Mouse (Mus musculus): ENCODE measurements around the gene Spib. TPM values are rescaled to one million over a fixed set of nuclear protein-coding genes. Genes with fewer than 3 reads are reported as not detected.

Spib gene
- polyA plus RNA-seq, 1 experiment from 2014 or later = not detected

DNA sequence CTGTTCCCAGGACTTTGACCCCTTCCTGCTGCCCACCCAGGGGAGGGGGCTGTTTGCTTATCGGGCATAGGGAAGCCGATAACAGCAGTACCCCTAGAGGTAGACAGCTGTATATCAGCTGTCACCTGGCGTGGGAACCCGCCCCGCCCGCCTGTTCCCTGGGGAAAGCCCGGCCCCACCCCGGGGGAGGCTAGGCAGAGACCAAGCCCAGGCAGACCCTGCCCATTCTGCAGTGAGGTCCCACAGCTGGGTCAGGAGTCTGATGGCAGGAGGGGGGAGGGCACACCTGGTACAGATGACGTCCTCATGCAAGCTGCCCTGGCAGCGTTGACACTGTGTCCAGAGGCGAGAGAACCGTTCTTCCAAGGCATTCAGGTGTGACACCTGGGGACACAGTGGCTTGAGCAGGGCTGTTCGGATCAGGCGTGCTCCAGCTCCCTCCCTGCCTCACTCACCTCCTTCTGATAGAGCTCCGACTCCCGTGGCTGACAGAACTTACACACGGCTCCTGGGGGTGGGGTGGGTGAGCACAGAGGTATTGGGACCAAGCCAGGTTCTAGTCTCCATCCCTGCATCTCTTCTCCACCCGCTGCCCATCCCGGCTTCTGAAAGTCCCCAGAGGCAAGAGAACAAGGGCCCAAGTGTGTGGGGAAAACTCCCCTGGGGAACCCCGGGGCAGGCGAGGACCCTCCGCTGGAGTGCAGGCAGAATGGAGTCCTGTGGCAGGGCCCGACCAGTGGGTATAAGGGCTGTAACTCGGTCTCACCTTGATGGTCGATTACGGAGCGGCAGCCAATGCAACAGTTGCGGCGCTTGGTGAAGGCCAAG lies 1.3 kb upstream of the Spib start:
- peaks cover 48% of the 10 kb centered on the region for H3K36me3 ChIP-seq
- H3K4me3 ChIP-seq = no peak overlapping the region
- ATAC-seq (ENCODE audit: low FRiP score) = no peak
- no peak overlapping the region for H3K27ac ChIP-seq
- 86% methylated on average over 29 of the region's 29 CpGs for WGBS
- no peaks in the 10 kb centered on the region for H3K9me3 ChIP-seq
- H3K27me3 ChIP-seq = peaks cover 22% of the 10 kb centered on the region
- no peak overlapping the region for H3K4me2 ChIP-seq
- H3K9ac ChIP-seq = no peak overlapping the region
- peaks cover 2% of the 10 kb centered on the region for H3K4me1 ChIP-seq (replicated peaks)

DNA sequence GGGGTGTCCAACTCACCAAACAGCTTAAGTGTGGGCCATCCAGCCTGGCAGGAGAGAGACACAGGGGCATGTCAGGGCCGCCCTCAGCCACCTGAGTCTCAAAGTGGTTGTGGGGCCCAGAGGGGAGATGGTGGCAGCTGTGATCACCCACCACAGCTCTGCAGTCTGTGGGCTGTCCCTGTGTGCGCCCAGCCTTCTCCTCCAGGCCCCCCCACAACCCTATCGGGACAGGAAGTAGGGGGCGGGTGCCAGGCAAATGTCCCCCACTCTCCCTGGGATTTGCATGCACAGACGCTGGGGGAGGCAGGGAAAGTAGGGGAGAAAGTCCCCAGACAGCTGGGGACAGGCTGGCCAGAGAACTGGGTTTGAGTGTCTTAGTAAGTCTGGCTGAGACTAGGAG lies 664 bp downstream of the Spib start:
- Histone ChIP-seq H3K4me2 (no peak overlapping the region), H3K4me3 (no peak overlapping the region), H3K9ac (no peak overlapping the region; the same call in 1 of the 2 replicates), H3K4me1 (replicated peaks) (peaks cover 9% of the 10 kb centered on the region), H3K9me3 (no peaks in the 10 kb centered on the region), H3K27ac (no peak overlapping the region), H3K36me3 (peaks cover 30% of the 10 kb centered on the region), H3K27me3 (peaks cover 38% of the 10 kb centered on the region)
- no peak for ATAC-seq (ENCODE audit: low FRiP score)
- WGBS = 68% methylated on average over 4 of the region's 5 CpGs

DNA sequence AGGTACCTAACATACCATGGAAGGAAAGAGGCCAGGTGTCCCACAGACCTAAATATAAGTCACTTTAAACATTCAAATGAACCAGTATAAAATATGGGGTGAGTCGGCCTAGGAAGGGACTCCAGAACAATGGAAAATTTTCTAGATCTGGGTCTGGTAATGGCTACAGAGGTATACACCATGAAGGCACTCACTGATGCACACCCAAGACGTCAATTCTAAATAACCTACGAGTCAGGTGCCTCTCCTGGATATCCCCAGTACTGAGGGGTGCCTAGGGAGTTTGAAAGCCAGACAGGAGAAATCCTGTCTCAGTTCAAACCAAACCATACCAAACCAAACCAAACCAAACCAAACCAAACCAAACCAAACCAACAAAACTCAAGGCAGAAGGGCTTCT lies 1.4 kb downstream of the Spib start:
- Histone ChIP-seq H3K27ac (no peak overlapping the region), H3K4me2 (no peak overlapping the region), H3K9ac (no peak overlapping the region), H3K36me3 (peaks cover 24% of the 10 kb centered on the region), H3K27me3 (peaks cover 45% of the 10 kb centered on the region), H3K4me1 (replicated peaks) (peaks cover 9% of the 10 kb centered on the region), H3K9me3 (no peaks in the 10 kb centered on the region), H3K4me3 (no peak overlapping the region)
- ATAC-seq (ENCODE audit: low FRiP score) = no peak
- 86% methylated on average over 3 of the region's 3 CpGs for WGBS

DNA sequence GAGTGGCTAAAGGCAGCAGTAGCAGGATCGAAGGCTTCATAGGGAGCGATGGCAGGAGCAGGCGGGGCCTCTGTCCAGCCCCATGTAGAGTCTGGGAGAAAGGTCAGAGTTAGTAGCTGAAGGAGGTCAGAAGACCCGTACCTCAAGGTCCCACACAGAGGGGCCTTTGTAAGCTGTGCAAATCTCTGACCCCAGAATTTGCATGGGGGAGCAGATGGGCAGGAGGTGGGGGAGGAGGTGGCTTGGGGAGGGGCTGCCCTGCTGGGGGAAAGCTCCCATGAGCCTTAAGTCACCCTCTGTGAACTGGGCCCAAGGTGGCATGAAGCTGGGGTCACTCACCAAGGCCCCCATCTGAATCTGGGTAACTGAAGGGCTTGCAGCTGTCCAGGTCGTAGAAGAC lies 2.4 kb downstream of the Spib start:
- Histone ChIP-seq H3K9me3 (no peaks in the 10 kb centered on the region), H3K4me1 (replicated peaks) (peaks cover 15% of the 10 kb centered on the region), H3K27me3 (peaks cover 55% of the 10 kb centered on the region), H3K9ac (no peak overlapping the region), H3K36me3 (peaks cover 14% of the 10 kb centered on the region), H3K4me2 (no peak overlapping the region), H3K4me3 (no peak overlapping the region), H3K27ac (no peak overlapping the region)
- 60% methylated on average over 5 of the region's 5 CpGs for WGBS
- ATAC-seq (ENCODE audit: low FRiP score) = no peak

DNA sequence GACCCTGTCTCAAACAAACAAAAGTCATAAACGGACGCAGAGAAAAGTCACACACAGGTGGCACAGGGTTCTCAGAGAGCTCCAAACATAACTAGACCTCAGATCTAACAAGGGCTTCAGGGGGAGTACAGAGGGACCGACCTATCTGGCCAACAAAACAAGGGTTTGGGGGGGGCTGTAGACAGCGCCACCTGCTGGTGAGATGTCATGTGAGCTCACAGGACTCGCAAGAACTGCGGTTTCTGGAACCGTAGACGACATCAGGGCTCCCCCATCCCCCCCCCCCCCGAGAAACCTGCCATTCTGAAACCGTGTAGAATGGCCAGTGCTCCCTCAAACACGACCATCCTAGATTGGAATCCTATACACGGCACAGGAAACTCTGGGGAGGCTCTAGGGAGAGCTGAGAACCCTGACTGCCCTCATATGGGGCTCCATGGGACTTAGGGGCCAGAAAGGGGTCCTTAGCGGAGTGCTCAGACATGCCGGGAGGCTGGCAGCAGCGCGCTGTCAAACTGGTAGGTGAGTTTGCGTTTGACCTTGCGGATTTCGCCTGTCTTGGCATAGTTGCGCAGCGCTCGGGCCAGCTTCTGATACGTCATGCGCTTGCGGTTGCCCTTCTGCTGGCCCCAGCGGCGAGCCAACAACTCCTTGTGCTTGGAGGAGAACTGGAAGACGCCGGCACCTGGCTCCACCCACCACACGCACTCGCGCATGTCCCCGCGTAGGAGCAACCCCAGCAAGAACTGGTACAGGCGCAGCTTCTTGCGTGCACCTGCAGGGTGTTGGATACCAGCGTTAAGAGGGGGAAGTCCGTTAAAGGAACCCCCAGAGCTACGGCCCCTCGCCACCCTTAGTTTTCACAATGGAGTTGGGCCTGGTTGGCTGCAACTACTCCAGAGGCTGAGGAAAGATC lies 4.1 kb downstream of the Spib start:
- Histone ChIP-seq H3K4me3 (peak overlapping the region; percentile 38), H3K36me3 (no peaks in the 10 kb centered on the region; the same call in 1 of the 2 replicates), H3K9me3 (no peaks in the 10 kb centered on the region), H3K27ac (no peak overlapping the region), H3K4me2 (peak overlapping the region; percentile 72), H3K9ac (peak overlapping the region; percentile 70), H3K27me3 (peaks cover 73% of the 10 kb centered on the region), H3K4me1 (replicated peaks) (peaks cover 16% of the 10 kb centered on the region)
- 6% methylated on average over 40 of the region's 40 CpGs for WGBS
- ATAC-seq (ENCODE audit: low FRiP score) = peak; percentile 30; the same call in 1 of the 2 replicates

DNA sequence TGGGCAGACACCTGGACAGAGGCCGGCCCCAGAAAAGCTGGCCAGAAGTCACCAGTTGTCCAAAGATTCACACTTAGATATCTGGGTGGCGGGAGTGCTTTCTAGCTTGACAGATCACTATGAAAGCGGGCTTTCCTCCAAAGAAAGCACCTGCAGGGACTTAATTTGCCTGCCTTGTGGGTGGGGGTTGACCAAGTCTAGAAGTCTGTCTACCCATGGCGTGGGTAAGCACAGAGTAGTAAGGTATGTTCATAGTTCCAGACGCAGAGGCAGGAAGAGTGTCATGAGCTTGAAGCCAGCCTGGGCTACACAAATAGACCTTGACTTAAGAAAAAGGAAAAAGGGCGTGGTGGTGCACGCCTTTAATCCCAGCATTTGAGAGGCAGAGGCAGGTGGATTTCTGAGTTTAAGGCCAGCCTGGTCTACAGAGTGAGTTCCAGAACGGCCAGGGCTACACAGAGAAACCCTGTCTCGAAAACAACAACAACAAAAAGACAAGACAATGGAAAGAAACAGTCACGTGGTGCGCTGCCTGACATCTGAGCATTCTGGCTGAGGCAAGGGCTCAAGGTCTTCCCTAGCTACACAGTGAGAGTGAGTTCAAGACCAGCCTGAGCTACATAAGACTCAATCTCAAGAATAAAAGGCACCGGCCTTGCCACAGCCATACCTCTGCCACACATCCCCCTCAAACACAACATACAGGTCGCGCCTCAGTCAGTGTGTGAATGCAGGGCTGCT lies 5.3 kb downstream of the Spib start:
- H3K4me3 ChIP-seq = no peak overlapping the region
- H3K27ac ChIP-seq = no peak overlapping the region
- H3K27me3 ChIP-seq = peaks cover 84% of the 10 kb centered on the region
- H3K9me3 ChIP-seq = no peaks in the 10 kb centered on the region
- ATAC-seq (ENCODE audit: low FRiP score) = no peak
- H3K4me2 ChIP-seq = no peak overlapping the region
- no peaks in the 10 kb centered on the region for H3K36me3 ChIP-seq
- WGBS = 90% methylated on average over 14 of the region's 14 CpGs
- no peak overlapping the region for H3K9ac ChIP-seq
- H3K4me1 ChIP-seq (replicated peaks) = peaks cover 19% of the 10 kb centered on the region

DNA sequence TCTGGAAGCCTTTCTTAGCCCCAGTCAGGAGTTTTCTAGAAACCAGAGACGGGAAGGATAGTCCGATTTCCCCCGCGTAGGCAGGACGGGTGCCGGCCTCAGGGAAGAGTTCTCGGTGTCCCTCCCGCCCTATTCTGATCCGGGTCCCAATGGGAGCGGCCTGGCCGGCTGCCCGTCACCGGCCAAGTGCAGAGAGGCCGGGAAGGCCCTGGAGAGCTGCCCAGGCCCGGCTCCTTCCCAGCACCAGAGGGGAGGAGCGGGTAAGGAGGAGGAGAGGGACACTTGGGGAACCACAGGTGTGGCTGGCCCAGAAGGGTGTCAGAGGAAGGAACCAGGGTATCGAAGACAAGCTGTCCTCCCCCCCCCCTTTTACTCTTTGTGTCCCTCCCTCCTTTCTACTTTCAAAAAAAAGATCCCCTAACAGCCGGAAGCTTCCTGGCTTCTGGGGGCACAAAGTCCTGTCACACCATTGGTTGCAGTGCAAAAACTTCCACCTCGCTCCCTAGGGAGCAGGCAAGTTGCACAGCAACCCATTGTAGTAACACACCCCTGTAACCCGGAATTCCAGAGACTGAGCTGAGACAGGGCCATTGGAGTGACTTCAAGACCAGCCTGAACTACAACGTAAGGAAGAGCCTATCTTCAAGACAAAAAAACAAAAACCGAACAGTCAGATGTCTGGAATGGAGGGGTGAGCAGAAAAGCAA lies 6.6 kb downstream of the Spib start:
- WGBS = 13% methylated on average over 22 of the region's 22 CpGs
- Histone ChIP-seq H3K36me3 (no peaks in the 10 kb centered on the region), H3K27ac (no peak overlapping the region), H3K4me2 (peak overlapping the region; percentile 31), H3K4me3 (no peak overlapping the region), H3K27me3 (peaks cover 95% of the 10 kb centered on the region), H3K4me1 (replicated peaks) (peaks cover 21% of the 10 kb centered on the region), H3K9me3 (no peaks in the 10 kb centered on the region), H3K9ac (peak overlapping the region; percentile 35; the same call in 1 of the 2 replicates)
- ATAC-seq (ENCODE audit: low FRiP score) = no peak

DNA sequence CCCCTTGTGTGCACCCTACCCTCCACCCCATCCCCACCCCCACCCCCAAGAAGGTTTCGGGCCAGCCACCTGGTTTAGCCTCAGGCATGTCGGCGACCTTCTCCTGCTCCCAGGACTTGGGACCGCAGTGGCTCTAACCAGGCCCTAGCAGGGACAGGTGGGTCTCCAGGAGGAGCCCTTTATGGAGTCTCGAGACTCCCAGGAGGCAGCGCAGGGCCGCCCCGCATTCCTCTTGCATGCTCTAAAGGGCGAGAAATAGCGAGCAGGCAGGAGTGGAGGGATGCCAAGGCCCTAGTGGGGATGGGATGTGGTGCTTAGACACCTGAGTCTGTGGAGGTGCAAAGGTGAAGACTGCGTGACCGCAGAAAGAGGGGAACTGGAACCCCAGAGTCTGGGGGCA lies 7.4 kb downstream of the Spib start, which contains the start of gene Mybpc2:
Gene Mybpc2 (minus strand): TSS at position 155 of the 400 bp plus-strand sequence.
- Histone ChIP-seq H3K27ac (no peak within 1 kb of the TSS), H3K9me3 (no peaks in the 10 kb centered on the region), H3K4me2 (peak within 1 kb of the TSS; percentile 31), H3K36me3 (no peaks in the 10 kb centered on the region), H3K4me3 (no peak within 1 kb of the TSS), H3K9ac (peak within 1 kb of the TSS; percentile 35; the same call in 1 of the 2 replicates), H3K4me1 (replicated peaks) (peaks cover 21% of the 10 kb centered on the region), H3K27me3 (peaks cover 87% of the 10 kb centered on the region)
- no peak for ATAC-seq (ENCODE audit: low FRiP score)
- WGBS = 34% methylated on average over 12 of the region's 12 CpGs

DNA sequence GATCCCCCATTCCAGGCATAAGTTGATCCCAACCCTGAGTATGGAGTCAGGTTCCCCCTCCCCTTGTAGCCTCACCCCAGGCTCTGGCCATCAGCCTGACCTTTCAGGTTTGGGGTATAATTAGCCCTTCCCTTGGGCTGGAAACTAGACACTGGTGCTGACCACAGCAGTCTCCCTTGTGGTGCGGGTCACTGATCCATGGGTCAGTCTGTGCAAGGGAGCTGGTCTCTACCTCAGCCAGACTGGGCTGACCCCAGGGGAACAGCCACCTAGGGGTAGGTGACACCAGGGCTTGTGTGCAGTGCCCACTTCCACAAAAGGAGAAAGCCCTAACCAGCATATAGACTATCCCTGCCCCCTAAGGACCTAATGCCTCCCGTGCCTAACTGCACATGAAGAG lies 8.8 kb downstream of the Spib start:
- H3K4me3 ChIP-seq = no peak overlapping the region
- H3K9ac ChIP-seq = no peak overlapping the region
- H3K36me3 ChIP-seq = no peaks in the 10 kb centered on the region
- peaks cover 19% of the 10 kb centered on the region for H3K4me1 ChIP-seq (replicated peaks)
- H3K27ac ChIP-seq = no peak overlapping the region
- WGBS = 89% methylated on average over 2 of the region's 2 CpGs
- ATAC-seq (ENCODE audit: low FRiP score) = no peak
- H3K4me2 ChIP-seq = no peak overlapping the region
- no peaks in the 10 kb centered on the region for H3K9me3 ChIP-seq
- peaks cover 73% of the 10 kb centered on the region for H3K27me3 ChIP-seq

DNA sequence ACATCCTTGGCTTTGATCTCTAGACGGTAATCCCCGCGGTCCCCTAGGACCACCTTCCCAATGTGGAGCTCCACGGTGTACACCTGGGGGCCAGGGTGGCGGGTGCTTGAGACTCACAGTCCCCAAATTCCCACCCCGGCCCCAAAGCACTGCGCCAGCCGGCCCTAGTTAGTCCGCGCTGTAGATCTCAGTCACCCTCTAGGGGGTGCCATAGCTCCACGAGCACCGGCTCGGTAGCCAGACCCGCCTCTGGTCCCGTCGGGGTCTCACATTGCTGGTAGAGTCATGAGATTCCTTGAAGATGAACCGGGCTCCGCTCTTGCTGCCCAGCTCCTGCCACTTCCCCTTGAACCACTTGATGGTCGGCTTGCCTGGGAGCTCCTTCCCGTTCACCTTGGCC lies 10.2 kb downstream of the Spib start:
- no peaks in the 10 kb centered on the region for H3K36me3 ChIP-seq
- peak overlapping the region; percentile 24; the same call in 1 of the 2 replicates for H3K9ac ChIP-seq
- peak overlapping the region; percentile 31 for H3K4me2 ChIP-seq
- 3% methylated on average over 20 of the region's 20 CpGs for WGBS
- H3K27ac ChIP-seq = no peak overlapping the region
- H3K9me3 ChIP-seq = no peaks in the 10 kb centered on the region
- peaks cover 72% of the 10 kb centered on the region for H3K27me3 ChIP-seq
- 0 out of 2 replicates have a peak, but pooled peaks have one; percentile 36 for ATAC-seq (ENCODE audit: low FRiP score)
- no peak overlapping the region for H3K4me3 ChIP-seq
- peaks cover 13% of the 10 kb centered on the region for H3K4me1 ChIP-seq (replicated peaks)

DNA sequence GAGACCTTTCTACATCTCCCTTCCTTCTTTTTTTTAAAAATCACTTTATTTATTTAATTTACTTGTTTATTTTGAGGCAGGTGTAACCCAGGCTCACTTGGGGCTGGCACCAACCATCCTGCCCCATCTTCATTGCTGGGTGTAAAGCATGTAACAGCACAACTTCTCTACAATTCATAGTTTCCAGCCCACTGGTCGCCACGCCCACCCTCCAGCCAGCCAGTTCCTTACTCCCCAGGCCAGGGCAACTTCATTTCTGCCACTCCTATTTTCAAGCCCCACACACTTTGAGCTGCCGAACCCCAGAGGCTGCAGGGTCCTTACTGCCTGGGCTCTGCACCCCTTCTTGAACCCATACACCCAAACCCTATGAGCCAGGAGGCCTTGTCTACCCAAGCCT lies 10.9 kb downstream of the Spib start:
- WGBS = 65% methylated on average over 3 of the region's 3 CpGs
- no peak for ATAC-seq (ENCODE audit: low FRiP score)

More for the DNA sequence above, 10.9 kb downstream of the Spib start:
- Histone ChIP-seq H3K4me2 (no peak overlapping the region), H3K36me3 (no peaks in the 10 kb centered on the region), H3K4me1 (replicated peaks) (peaks cover 13% of the 10 kb centered on the region), H3K9me3 (no peaks in the 10 kb centered on the region), H3K9ac (no peak overlapping the region), H3K27ac (no peak overlapping the region), H3K27me3 (peaks cover 69% of the 10 kb centered on the region), H3K4me3 (no peak overlapping the region)

All from hindbrain, embryonic 13.5 days (tissue).